Mouse (Mus musculus) midbrain, embryonic 11.5 days (tissue): Measurements from ENCODE around the gene Fam102a. TPM values are rescaled to one million over a fixed set of nuclear protein-coding genes. Genes with fewer than 3 reads are reported as not detected.

ENCODE experiments used
- ATAC-seq: fragments of 200-750 bp; cut with Nextera tagmentation; 2 replicates; pipeline ENCODE4 v1.8.0; 2017; ENCODE audit warnings: moderate TSS enrichment, moderate library complexity; ENCODE audit not compliant: low FRiP score
- DNase-seq: peaks from one replicate; pipeline ENCODE4 v3.0.0; 2015; ENCODE audit warnings: low spot score; ENCODE audit errors: missing footprints
- H3K27ac ChIP-seq: fragments of 300-500 bp; sonication (generic); 2 replicates; pipeline ENCODE4 v1.5.1; 2014; ENCODE audit warnings: low read depth, low read length
- H3K27me3 ChIP-seq: fragments of 300-500 bp; sonication (generic); 2 replicates; pipeline ENCODE4 v1.6.1; 2014; ENCODE audit warnings: mild to moderate bottlenecking, low read length, moderate library complexity, mixed read lengths; ENCODE audit not compliant: control insufficient read depth, insufficient read depth
- H3K36me3 ChIP-seq: fragments of 300-500 bp; sonication (generic); 2 replicates; pipeline ENCODE4 v1.6.1; 2014; ENCODE audit warnings: mild to moderate bottlenecking, low read length, moderate library complexity, mixed read lengths; ENCODE audit not compliant: control insufficient read depth, insufficient read depth
- H3K4me1 ChIP-seq: fragments of 300-500 bp; sonication (generic); 2 replicates; pipeline ENCODE4 v1.6.1; 2014; ENCODE audit warnings: low read length; ENCODE audit not compliant: control insufficient read depth, insufficient read depth
- H3K4me2 ChIP-seq: fragments of 300-500 bp; sonication (generic); 2 replicates; pipeline ENCODE4 v1.6.1; 2014; ENCODE audit warnings: mild to moderate bottlenecking, moderate library complexity
- H3K4me3 ChIP-seq: fragments of 300-500 bp; sonication (generic); 2 replicates; pipeline ENCODE4 v1.5.1; 2014; ENCODE audit warnings: low read depth, low read length
- H3K9ac ChIP-seq: fragments of 300-500 bp; sonication (generic); 2 replicates; pipeline ENCODE4 v1.6.1; 2014; ENCODE audit warnings: low read length
- H3K9me3 ChIP-seq: fragments of 300-500 bp; sonication (generic); 2 replicates; pipeline ENCODE4 v1.6.1; 2016; ENCODE audit warnings: low read length; ENCODE audit not compliant: control insufficient read depth
- WGBS: fragments of 180-500 bp; shearing (Covaris S2); extraction: QIAGEN DNeasy Blood & Tissue Kit; methylation state at CpG from one replicate; pipeline ENCODE4 v1.1.7; 2014; 5-methylcytosine and 5-hydroxymethylcytosine counted together
- polyA plus RNA-seq: library from polyadenylated mRNA; unstranded; fragments of >200 nt; fragmentation: Nextera tagmentation; extraction: Ambion mirVana; gene quantifications from 2 replicates; pipeline ENCODE4 v1.2.1, GENCODE M21; 2014

The Fam102a gene
- polyA plus RNA-seq, 1 experiment from 2014 or later = 6.8 TPM

DNA sequence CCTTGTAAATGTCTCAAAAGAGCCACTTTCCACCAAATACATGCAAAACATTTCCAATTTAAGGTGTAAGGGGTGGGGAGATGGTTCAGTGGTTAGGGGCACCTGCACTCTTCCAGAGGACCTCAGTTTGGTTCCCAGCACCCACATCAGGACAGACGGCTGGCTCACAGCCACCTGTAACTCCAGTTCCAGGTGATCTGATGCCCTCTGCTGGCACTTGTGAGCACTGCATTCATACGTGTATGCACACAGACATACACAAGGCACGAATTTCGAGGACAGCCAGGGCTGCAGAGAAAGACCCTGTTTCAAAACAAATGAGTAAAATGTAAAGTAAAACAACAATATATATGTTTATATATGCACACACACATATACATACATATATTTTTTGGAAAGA lies 82.5 kb downstream of the Fam102a start:
- no peak overlapping the region for H3K27ac ChIP-seq
- no peak overlapping the region for H3K9ac ChIP-seq
- no peak overlapping the region for H3K4me2 ChIP-seq
- no peaks in the 10 kb centered on the region for H3K27me3 ChIP-seq
- H3K4me1 ChIP-seq = peaks cover 12% of the 10 kb centered on the region
- H3K4me3 ChIP-seq = no peak overlapping the region
- H3K36me3 ChIP-seq = no peaks in the 10 kb centered on the region; the same call in 1 of the 2 replicates
- DNase-seq (no peak), ATAC-seq (no peak)
- 91% methylated on average over 4 of the region's 4 CpGs for WGBS
- no peaks in the 10 kb centered on the region; the same call in 1 of the 2 replicates for H3K9me3 ChIP-seq

DNA sequence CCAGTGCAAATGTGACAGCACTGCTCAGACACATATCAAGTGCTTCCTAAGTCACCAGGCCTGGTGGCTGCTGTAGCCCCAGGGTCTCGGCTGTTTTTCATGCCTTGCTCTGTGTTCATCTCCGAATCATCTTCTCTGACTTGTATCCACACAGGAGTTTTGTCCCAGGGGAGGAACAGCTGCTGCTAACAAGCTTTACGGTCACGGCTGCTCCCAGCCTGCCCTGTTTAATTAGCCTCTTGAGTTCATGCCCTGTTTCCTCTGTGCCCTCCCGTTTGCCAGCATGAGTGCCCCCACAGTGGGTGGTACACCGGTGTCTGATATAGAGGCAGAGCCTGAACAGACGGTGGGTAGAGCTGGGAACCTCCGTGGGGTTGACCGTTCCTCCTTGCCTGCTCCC lies 82.9 kb downstream of the Fam102a start:
- Histone ChIP-seq H3K4me1 (peaks cover 12% of the 10 kb centered on the region), H3K4me3 (no peak overlapping the region), H3K9me3 (no peaks in the 10 kb centered on the region; the same call in 1 of the 2 replicates), H3K27ac (no peak overlapping the region), H3K4me2 (no peak overlapping the region), H3K36me3 (no peaks in the 10 kb centered on the region; the same call in 1 of the 2 replicates), H3K27me3 (no peaks in the 10 kb centered on the region), H3K9ac (no peak overlapping the region)
- DNase-seq (no peak), ATAC-seq (no peak)
- WGBS = 70% methylated on average over 9 of the region's 9 CpGs

Other genes with a start within 250 kb of the Fam102a start
- gene Golga2, start 247.9 kb upstream of the Fam102a start, polyA plus RNA-seq = 14.6 and 16.7 TPM in 2 replicates
- gene Swi5, start 247.3 kb upstream of the Fam102a start, polyA plus RNA-seq = 382 and 417 TPM in 2 replicates
- gene Ciz1, start 183.0 kb upstream of the Fam102a start, polyA plus RNA-seq = 43.1 and 46.9 TPM in 2 replicates
- 12.9 and 13.8 TPM in 2 replicates for gene Dnm1, start 182.0 kb upstream of the Fam102a start, polyA plus RNA-seq
- 46.4 and 49.4 TPM in 2 replicates for gene 1110008P14Rik, start 153.4 kb upstream of the Fam102a start, polyA plus RNA-seq
- 0.30 TPM in 1 of 2 replicates, not detected in the other for gene Lcn2, start 147.1 kb upstream of the Fam102a start, polyA plus RNA-seq
- gene Ptges2, start 139.4 kb upstream of the Fam102a start, polyA plus RNA-seq = 24.7 and 25.4 TPM in 2 replicates
- 6.3 and 6.4 TPM in 2 replicates for gene Naif1, start 84.9 kb upstream of the Fam102a start, polyA plus RNA-seq
- 20.0 and 20.4 TPM in 2 replicates for gene Slc25a25, start 83.9 kb upstream of the Fam102a start, polyA plus RNA-seq
- 103 and 110 TPM in 2 replicates for gene Dpm2, start 35.5 kb downstream of the Fam102a start, polyA plus RNA-seq
- 2.0 and 2.1 TPM in 2 replicates for gene Pip5kl1, start 39.5 kb downstream of the Fam102a start, polyA plus RNA-seq
- gene 9430097D07Rik, start 40.4 kb downstream of the Fam102a start, polyA plus RNA-seq = 0.25 and 0.49 TPM in 2 replicates
- gene St6galnac4, start 51.8 kb downstream of the Fam102a start, polyA plus RNA-seq = 13.2 and 13.6 TPM in 2 replicates
- gene St6galnac6, start 64.4 kb downstream of the Fam102a start, polyA plus RNA-seq = 3.4 and 4.5 TPM in 2 replicates
- 18.3 and 22.0 TPM in 2 replicates for gene Ak1, start 86.4 kb downstream of the Fam102a start, polyA plus RNA-seq
- 20.5 and 22.7 TPM in 2 replicates for gene Eng, start 111.3 kb downstream of the Fam102a start, polyA plus RNA-seq
- gene Fpgs, start 168.8 kb downstream of the Fam102a start, polyA plus RNA-seq = 10.3 and 13.9 TPM in 2 replicates
- gene Cdk9, start 177.7 kb downstream of the Fam102a start, polyA plus RNA-seq = 72.8 and 82.6 TPM in 2 replicates
- 23.4 and 25.5 TPM in 2 replicates for gene Sh2d3c, start 185.7 kb downstream of the Fam102a start, polyA plus RNA-seq
- gene 6330409D20Rik, start 205.7 kb downstream of the Fam102a start, polyA plus RNA-seq = 2.0 and 3.0 TPM in 2 replicates
- 47.7 and 51.4 TPM in 2 replicates for gene Tor2a, start 221.9 kb downstream of the Fam102a start, polyA plus RNA-seq
- 0.26 and 0.30 TPM in 2 replicates for gene Ttc16, start 240.3 kb downstream of the Fam102a start, polyA plus RNA-seq
- 3.2 and 3.9 TPM in 2 replicates for gene Ptrh1, start 240.5 kb downstream of the Fam102a start, polyA plus RNA-seq
- gene Cfap157, start 249.1 kb downstream of the Fam102a start, polyA plus RNA-seq = 0.08 and 0.28 TPM in 2 replicates